Mouse (Mus musculus) neural tube, embryonic 15.5 days (tissue): Measurements from ENCODE around the gene Zfp787. TPM values are rescaled to one million over a fixed set of nuclear protein-coding genes. Genes with fewer than 3 reads are reported as not detected.
"Not testable (repeated sequence)": the region's sequence is repeated elsewhere in the genome, so short reads cannot be mapped to it uniquely, and the experiment has no call there.

Experiments
- ATAC-seq: fragments of 200-750 bp; cut with Nextera tagmentation; 2 replicates; pipeline ENCODE4 v1.8.0; 2017; ENCODE audit warnings: mild to moderate bottlenecking, moderate TSS enrichment, moderate library complexity; ENCODE audit not compliant: low FRiP score
- H3K27ac ChIP-seq: fragments of 300-500 bp; sonication (generic); replicated peaks from 2 replicates; pipeline ENCODE4 v1.5.1; 2015; ENCODE audit warnings: mild to moderate bottlenecking, inconsistent platforms
- H3K27me3 ChIP-seq: fragments of 300-500 bp; sonication (generic); replicated peaks from 2 replicates; pipeline ENCODE4 v1.6.1; 2015; ENCODE audit warnings: inconsistent platforms
- H3K36me3 ChIP-seq: fragments of 300-500 bp; sonication (generic); 2 replicates; pipeline ENCODE4 v1.6.1; 2015; ENCODE audit warnings: inconsistent platforms
- H3K4me1 ChIP-seq: fragments of 300-500 bp; sonication (generic); 2 replicates; pipeline ENCODE4 v1.6.1; 2015; ENCODE audit warnings: inconsistent platforms
- H3K4me2 ChIP-seq: fragments of 300-500 bp; sonication (generic); 2 replicates; pipeline ENCODE4 v1.6.1; 2015; ENCODE audit warnings: inconsistent platforms, mild to moderate bottlenecking, moderate library complexity
- H3K4me3 ChIP-seq: fragments of 300-500 bp; sonication (generic); replicated peaks from 2 replicates; pipeline ENCODE4 v1.5.1; 2015; ENCODE audit warnings: mild to moderate bottlenecking, inconsistent platforms
- H3K9ac ChIP-seq: fragments of 300-500 bp; sonication (generic); replicated peaks from 2 replicates; pipeline ENCODE4 v1.6.1; 2015; ENCODE audit warnings: mild to moderate bottlenecking, inconsistent platforms
- H3K9me3 ChIP-seq: fragments of 300-500 bp; sonication (generic); replicated peaks from 2 replicates; pipeline ENCODE4 v1.6.1; 2016; ENCODE audit warnings: inconsistent platforms
- WGBS: fragments of 180-500 bp; shearing (Covaris S2); methylation state at CpG from one replicate; pipeline ENCODE4 v1.1.7; 2015; ENCODE audit warnings: mixed read lengths; 5-methylcytosine and 5-hydroxymethylcytosine counted together
- polyA plus RNA-seq: library from polyadenylated mRNA; unstranded; fragments of >200 nt; fragmentation: Nextera tagmentation; extraction: Ambion mirVana; gene quantifications from 2 replicates; pipeline ENCODE4 v1.2.1, GENCODE M21; 2015

The Zfp787 gene
- polyA plus RNA-seq, 1 experiment from 2014 or later: 26.0 TPM

DNA sequence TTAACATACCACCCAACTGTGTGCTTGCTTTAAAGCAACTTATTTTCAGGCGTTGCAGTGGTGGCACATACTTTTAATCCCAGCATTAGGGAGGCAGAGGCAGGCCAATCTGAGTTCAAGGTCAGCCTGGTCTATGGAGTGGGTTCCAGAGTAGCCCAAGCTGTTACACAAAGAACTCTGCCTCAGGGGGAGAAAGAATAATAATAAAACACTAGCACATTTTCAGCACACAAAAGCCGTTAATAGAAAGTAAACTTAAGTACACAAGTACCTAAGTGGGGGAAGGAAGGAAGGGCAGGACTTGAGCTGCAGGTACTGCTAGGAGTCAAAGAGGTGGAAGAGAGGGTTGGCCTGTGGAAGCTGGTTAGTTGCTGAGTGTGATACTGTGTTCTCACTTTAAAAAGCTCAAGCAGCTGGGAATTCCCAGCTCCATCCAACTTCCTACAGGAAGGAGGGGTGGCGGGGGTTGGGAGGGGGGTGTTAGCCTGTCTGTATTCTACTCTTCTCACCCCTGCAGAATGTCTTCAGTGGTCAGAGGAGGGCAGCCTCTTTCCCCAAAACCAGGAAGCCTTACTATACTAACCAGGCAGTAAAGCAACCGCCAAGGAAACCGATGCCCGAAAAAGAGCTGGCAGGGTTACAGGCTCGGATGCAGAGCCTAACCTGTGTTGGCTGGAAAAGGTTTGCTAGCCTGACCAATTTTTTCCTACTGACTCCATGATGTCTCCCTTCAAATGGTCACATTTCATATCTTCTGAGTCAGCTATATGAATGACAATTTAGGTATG lies 9.4 kb downstream of the Zfp787 start:
- no peak overlapping the region for H3K4me2 ChIP-seq
- no peak overlapping the region for H3K9ac ChIP-seq
- no peak overlapping the region for H3K4me3 ChIP-seq
- peak overlapping the region; percentile 33; the same call in 1 of the 2 replicates for H3K27ac ChIP-seq
- peaks cover 49% of the 10 kb centered on the region for H3K4me1 ChIP-seq
- ATAC-seq: no peak
- peaks cover 6% of the 10 kb centered on the region; the same call in 1 of the 2 replicates for H3K36me3 ChIP-seq
- H3K9me3 ChIP-seq: no peaks in the 10 kb centered on the region
- WGBS: 82% methylated on average over 7 of the region's 7 CpGs
- H3K27me3 ChIP-seq: no peaks in the 10 kb centered on the region

DNA sequence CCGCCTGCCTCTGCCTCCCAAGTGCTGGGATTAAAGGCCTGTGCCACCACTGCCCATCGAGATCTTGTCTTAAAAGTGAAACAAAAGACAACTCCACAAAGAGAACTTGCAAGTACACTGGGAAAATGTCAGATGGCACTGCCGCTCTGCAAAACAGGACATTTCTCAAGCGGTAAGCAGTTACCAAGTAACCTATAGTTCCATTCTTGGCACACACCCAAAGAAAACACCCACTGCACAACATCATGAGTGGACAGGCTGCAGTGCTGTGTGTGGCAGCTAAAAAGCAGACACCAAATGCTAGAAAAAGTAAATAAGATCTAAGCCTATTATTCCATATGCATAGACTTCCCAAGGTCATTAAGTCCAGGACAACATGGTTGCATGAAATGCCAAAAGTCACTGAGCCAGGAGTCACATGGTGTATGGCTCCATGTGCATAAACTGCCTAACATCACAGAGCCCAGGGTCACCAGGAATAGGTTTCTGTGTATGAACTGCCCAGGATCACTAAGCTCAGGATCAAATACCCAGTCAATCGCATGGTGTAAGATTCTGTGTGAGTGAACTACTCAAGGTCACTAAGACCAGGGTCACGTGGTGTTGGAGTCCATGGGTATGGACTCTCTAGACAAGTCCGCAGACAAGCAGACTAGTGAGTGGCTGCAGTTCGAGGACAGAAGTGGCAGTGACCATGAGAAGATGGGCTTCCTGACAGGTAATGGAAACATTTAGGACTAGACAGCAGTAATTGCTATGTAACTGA lies 10.2 kb downstream of the Zfp787 start:
- Histone ChIP-seq H3K36me3 (peaks cover 6% of the 10 kb centered on the region; the same call in 1 of the 2 replicates), H3K27ac (no peak overlapping the region), H3K27me3 (no peaks in the 10 kb centered on the region), H3K4me2 (no peak overlapping the region), H3K9me3 (no peaks in the 10 kb centered on the region), H3K4me3 (no peak overlapping the region), H3K4me1 (peaks cover 43% of the 10 kb centered on the region), H3K9ac (no peak overlapping the region)
- WGBS: 80% methylated on average over 8 of the region's 8 CpGs
- ATAC-seq: no peak

GRCm38 (mm10) chr7:6143991-6144531 lies 11.7 kb downstream of the Zfp787 start:
- no peaks in the 10 kb centered on the region for H3K27me3 ChIP-seq
- no peak overlapping the region for H3K9ac ChIP-seq
- H3K27ac ChIP-seq: 0 out of 2 replicates have a peak overlapping the region, but pooled peaks have one; percentile 20
- H3K9me3 ChIP-seq: no peaks in the 10 kb centered on the region
- no peak overlapping the region for H3K4me3 ChIP-seq
- 0 out of 2 replicates have a peak, but pooled peaks have one; percentile 11 for ATAC-seq
- H3K4me1 ChIP-seq: peaks cover 36% of the 10 kb centered on the region
- peaks cover 6% of the 10 kb centered on the region; the same call in 1 of the 2 replicates for H3K36me3 ChIP-seq
- WGBS: 73% methylated on average over 2 of the region's 2 CpGs
- no peak overlapping the region for H3K4me2 ChIP-seq

- H3K27ac ChIP-seq: no peak overlapping the region
- H3K9ac ChIP-seq: no peak overlapping the region
- peaks cover 6% of the 10 kb centered on the region for H3K4me1 ChIP-seq
- H3K27me3 ChIP-seq: no peaks in the 10 kb centered on the region
- ATAC-seq: no peak
- H3K4me3 ChIP-seq: no peak overlapping the region
- peaks cover 12% of the 10 kb centered on the region; the same call in 1 of the 2 replicates for H3K36me3 ChIP-seq
- WGBS: 79% methylated on average over 3 of the region's 3 CpGs
- no peaks in the 10 kb centered on the region for H3K9me3 ChIP-seq
- H3K4me2 ChIP-seq: no peak overlapping the region
Observed at GRCm38 (mm10) chr7:6139295-6139694, 16.5 kb downstream of the Zfp787 start.

- Histone ChIP-seq H3K9me3 (peaks cover 10% of the 10 kb centered on the region; the same call in 1 of the 2 replicates), H3K27ac (no peak overlapping the region), H3K4me2 (no peak overlapping the region), H3K9ac (no peak overlapping the region), H3K36me3 (peaks cover 32% of the 10 kb centered on the region), H3K27me3 (no peaks in the 10 kb centered on the region), H3K4me1 (no peaks in the 10 kb centered on the region), H3K4me3 (no peak overlapping the region)
- no peak for ATAC-seq
Observed at GRCm38 (mm10) chr7:6136497-6136896, 19.3 kb downstream of the Zfp787 start.

- Histone ChIP-seq H3K27ac (no peak overlapping the region), H3K9me3 (peaks cover 10% of the 10 kb centered on the region; the same call in 1 of the 2 replicates), H3K27me3 (no peaks in the 10 kb centered on the region), H3K9ac (no peak overlapping the region), H3K4me1 (no peaks in the 10 kb centered on the region), H3K4me3 (no peak overlapping the region), H3K4me2 (no peak overlapping the region), H3K36me3 (peaks cover 38% of the 10 kb centered on the region)
- no peak for ATAC-seq
- 81% methylated on average over 30 of the region's 30 CpGs for WGBS
Observed at GRCm38 (mm10) chr7:6132646-6133045, 23.2 kb downstream of the Zfp787 start.

- ATAC-seq: no peak
Observed at GRCm38 (mm10) chr7:6130346-6130745, 25.5 kb downstream of the Zfp787 start.

GRCm38 (mm10) chr7:6126690-6127448 lies 28.9 kb downstream of the Zfp787 start:
- no peak overlapping the region for H3K4me3 ChIP-seq
- H3K4me1 ChIP-seq: peaks cover 4% of the 10 kb centered on the region
- no peaks in the 10 kb centered on the region for H3K27me3 ChIP-seq
- H3K27ac ChIP-seq: peak overlapping the region; percentile 68
- H3K9me3 ChIP-seq: no peaks in the 10 kb centered on the region
- peak overlapping the region; percentile 11 for H3K9ac ChIP-seq
- WGBS: 42% methylated on average over 7 of the region's 7 CpGs
- H3K36me3 ChIP-seq: peaks cover 9% of the 10 kb centered on the region
- ATAC-seq: peak; percentile 87
- no peak overlapping the region for H3K4me2 ChIP-seq

More at GRCm38 (mm10) chr7:6130346-6130745, 25.5 kb downstream of the Zfp787 start:
- Histone ChIP-seq H3K27me3 (no peaks in the 10 kb centered on the region), H3K9ac (no peak overlapping the region), H3K27ac (no peak overlapping the region), H3K4me1 (peaks cover 4% of the 10 kb centered on the region), H3K4me3 (no peak overlapping the region), H3K9me3 (peaks cover 10% of the 10 kb centered on the region; the same call in 1 of the 2 replicates), H3K4me2 (no peak overlapping the region), H3K36me3 (peaks cover 32% of the 10 kb centered on the region)
- WGBS: 59% methylated on average over 4 of the region's 4 CpGs

GRCm38 (mm10) chr7:6121128-6121527 lies 34.7 kb downstream of the Zfp787 start:
- H3K27ac ChIP-seq, H3K9ac ChIP-seq, H3K9me3 ChIP-seq, H3K4me1 ChIP-seq, ATAC-seq, H3K4me3 ChIP-seq, H3K4me2 ChIP-seq, H3K27me3 ChIP-seq, H3K36me3 ChIP-seq: not testable (repeated sequence)
- WGBS: 67% methylated on average over 1 of the region's 1 CpGs

DNA sequence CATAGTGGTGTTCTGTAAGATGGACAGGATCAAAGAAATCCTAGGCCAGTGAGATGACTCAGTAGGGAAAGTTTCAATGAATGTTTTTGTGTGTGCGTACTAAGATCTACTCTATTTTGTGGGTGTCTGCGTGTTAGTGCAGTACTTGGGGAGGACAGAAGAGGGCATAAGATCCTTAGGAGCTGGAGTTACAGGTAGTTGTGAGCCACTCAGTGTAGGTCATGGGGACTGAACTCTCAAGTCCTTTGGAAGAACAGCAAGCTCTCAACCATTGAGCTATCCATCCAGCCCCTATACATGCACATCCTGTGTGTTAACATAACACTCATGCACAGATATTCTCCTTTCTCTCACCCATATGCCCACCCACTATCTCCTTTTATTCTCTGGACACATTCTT lies 35.7 kb downstream of the Zfp787 start:
- not testable (repeated sequence) for H3K4me2 ChIP-seq, H3K27ac ChIP-seq, H3K36me3 ChIP-seq, H3K9me3 ChIP-seq, H3K4me1 ChIP-seq, H3K4me3 ChIP-seq, ATAC-seq, H3K27me3 ChIP-seq, H3K9ac ChIP-seq
- WGBS: 78% methylated on average over 2 of the region's 2 CpGs

DNA sequence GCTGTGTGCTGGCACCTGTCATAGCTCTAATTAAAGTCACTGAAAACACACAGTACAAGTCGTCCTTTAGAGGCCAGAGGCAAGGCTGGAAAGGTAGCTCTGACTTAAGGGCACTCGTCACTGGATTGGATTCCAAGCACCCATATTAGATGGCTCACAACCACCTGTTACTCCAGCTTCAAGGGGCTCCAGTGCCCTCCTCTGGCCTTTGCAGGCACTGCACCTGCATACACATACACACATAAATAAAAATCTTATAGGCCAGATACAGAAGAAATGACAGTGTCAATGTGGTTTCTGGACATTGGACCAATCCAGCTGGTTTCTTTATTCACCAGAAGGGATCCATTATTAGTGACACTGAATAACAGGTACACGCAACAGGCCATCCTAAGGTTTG lies 36.3 kb downstream of the Zfp787 start:
- Histone ChIP-seq H3K9me3 (no peaks in the 10 kb centered on the region), H3K27ac (no peak overlapping the region), H3K4me1 (no peaks in the 10 kb centered on the region), H3K36me3 (no peaks in the 10 kb centered on the region), H3K27me3 (no peaks in the 10 kb centered on the region), H3K4me2 (no peak overlapping the region), H3K4me3 (no peak overlapping the region), H3K9ac (no peak overlapping the region)
- no peak for ATAC-seq
- WGBS: 87% methylated on average over 3 of the region's 3 CpGs
